Mouse (Mus musculus) brain, embryonic 18.5 days (tissue): Measurements from ENCODE around the gene Fdxr.

Source experiments
- DNase-seq: peaks from one replicate; pipeline ENCODE4 v3.0.0-alpha.2; 2012; ENCODE audit warnings: low read depth, low spot score

The Fdxr gene

GRCm38 (mm10) chr11:115276780-115277603, at the start of gene Fdxr:
Gene Fdxr, minus strand, starts transcription at chr11:115277050.
- DNase-seq, result peak; percentile 100

- no peak for DNase-seq
These were observed 46.5 kb upstream of the Fdxr start for GRCm38 (mm10) chr11:115323354-115323753.

GRCm38 (mm10) chr11:115321906-115322693, 45.2 kb upstream of the Fdxr start, which contains the start of gene Ush1g:
Gene Ush1g, minus strand, starts transcription at chr11:115322041.
- no peak for DNase-seq

DNA sequence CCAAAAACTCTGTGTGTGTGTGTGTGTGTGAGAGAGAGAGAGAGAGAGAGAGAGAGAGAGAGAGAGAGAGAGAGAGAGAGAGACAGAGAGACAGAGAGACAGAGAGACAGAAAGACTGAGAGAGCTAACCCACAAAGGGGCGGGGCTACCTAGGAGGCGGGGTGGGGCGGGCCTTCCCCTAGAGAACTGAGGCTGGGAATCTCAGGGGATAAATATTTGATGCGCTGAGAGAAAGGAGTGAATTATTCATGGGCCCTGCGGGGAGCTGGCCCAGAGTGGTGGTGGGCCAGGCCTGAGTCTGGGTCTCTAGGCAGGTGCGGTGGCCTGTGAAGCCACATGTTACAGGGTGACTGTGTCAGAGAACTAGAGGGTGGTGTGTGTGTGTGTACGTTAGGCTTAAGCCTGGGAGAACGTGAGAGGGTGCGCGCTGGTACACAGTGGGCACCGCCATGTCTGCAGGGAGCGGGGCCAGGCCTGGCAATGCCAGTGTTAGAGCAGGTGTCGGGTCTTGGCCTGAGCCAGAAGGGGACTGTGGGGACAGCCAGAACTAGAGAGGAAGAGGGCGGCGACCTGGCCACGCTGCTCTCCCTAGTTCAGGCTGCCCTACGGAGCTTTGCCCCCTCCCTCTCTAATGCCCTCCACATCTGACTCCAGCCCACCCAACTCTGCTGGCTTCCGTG, 43.0 kb upstream of the Fdxr start:
- no peak for DNase-seq

GRCm38 (mm10) chr11:115318245-115319027, 41.6 kb upstream of the Fdxr start:
- DNase-seq, result no peak

- DNase-seq, result no peak
These were observed 40.4 kb upstream of the Fdxr start for GRCm38 (mm10) chr11:115317204-115317603.

GRCm38 (mm10) chr11:115314249-115314648, 37.4 kb upstream of the Fdxr start:
- DNase-seq, result no peak

DNA sequence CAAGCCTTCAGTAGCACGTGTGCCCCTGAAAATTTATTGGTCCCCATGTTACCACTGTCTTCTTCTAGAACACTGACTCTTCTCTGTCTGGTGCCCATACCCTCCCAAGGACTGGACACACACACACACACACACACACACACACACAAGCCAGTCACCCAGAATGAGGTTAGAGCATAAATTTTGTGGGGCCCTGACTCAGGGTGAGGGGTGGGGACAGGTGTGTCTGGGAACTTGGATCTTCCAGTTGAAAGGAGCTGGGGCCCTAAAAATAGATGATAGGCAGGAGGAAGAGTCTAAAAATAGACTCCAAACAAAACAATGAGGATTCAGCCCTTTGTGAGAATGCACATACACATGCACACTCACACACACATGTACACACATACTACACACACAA, 31.9 kb upstream of the Fdxr start:
- no peak for DNase-seq

DNA sequence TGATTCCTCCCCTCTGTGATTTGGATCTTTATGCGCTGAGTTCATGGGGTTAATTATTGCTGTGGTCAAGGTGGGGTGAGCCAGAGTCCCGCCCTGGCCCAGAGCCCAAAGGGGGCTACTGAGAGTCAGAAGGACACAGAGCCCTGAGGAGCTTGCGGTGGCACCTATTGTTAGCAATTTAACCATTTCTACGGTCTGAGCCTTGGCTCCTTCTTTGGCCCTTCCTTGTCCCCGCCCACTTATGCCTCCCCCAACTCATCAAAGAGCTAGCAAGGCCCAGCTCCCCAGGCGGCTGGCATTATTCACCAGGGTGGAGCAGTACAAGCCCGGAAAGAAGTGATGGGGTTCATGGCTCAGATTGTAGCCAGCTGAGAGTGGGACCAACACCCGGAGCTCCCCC, 30.0 kb upstream of the Fdxr start, which contains the start of gene Otop2:
TSS of gene Otop2 (plus strand) at position 301 of the 400 bp plus-strand sequence.
- DNase-seq, result no peak

DNA sequence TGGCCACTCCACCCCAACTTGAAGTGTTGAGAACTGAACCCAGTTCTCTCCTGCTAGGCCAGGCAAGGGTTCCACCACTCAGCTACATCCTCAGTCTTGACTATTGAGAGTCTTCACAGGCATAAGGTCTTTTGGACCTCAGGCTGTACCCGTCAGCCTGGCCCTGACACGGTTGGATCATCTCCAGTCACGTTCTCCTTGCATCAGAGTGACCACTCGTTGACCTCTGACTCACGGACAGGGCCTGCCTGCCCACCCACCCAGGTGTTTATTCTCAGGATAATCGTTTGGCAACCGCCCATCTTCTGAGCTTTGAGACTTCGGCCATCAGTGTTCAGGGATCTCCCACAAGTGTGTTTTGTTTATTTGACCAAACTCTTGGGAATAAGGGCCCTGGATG, 26.3 kb upstream of the Fdxr start:
- no peak for DNase-seq

DNA sequence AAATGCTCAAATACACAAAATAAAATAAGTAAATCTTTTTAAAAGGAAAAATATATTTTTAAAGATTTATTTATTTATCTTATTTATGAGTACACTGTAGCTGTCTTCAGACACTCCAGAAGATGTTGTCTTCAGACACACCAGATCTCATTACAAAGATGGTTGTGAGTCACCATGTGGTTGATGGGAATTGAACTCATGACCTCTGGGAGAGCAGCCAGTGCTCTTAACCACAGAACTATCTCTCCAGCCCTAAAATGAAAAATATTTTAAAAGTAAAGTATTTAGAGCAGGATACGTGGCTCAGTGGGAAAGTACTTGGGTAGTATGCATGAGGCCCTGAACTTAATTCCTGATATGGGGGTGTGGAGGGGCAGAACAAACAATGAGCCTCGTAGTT, 24.5 kb upstream of the Fdxr start:
- DNase-seq, result no peak

DNA sequence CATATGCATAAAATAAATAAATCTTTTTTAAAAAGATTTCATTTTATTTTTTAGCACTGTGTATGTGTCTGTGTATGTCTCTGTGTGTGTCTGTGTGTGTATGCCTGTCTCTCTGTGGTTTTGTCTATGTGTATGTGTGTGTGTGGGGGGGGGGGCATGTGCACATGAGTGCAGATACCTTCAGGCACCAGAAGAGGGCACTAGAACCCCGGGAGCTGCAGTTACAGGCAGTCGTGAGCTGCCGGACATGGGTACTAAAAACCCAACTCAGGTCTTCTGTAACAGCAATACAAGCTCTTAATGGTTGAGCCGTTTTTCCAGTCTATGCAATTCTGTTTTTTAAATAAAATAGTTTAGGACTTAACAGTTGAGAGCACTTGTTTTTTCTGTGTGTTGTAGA, 23.9 kb upstream of the Fdxr start:
- DNase-seq, result no peak

DNA sequence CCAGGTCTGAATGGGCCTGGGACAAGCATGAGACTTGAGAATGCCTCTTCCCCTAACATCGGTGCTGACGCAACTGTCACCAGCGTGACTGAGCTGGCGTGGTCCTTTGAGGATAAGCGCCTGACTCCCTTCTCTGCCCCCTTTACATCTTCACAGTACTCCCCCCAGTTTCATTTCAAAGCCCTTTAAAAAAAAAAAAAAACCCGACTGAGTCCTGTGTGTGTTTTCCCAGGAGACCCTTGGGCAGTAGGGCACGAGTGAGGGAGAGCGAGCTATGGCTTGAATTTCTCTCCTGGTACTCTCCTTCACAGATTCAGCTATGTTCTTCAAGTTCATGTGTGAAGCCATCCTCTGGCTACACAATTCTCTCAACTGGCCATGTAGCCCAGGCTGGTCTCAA, 21.3 kb upstream of the Fdxr start:
- DNase-seq, result no peak

DNA sequence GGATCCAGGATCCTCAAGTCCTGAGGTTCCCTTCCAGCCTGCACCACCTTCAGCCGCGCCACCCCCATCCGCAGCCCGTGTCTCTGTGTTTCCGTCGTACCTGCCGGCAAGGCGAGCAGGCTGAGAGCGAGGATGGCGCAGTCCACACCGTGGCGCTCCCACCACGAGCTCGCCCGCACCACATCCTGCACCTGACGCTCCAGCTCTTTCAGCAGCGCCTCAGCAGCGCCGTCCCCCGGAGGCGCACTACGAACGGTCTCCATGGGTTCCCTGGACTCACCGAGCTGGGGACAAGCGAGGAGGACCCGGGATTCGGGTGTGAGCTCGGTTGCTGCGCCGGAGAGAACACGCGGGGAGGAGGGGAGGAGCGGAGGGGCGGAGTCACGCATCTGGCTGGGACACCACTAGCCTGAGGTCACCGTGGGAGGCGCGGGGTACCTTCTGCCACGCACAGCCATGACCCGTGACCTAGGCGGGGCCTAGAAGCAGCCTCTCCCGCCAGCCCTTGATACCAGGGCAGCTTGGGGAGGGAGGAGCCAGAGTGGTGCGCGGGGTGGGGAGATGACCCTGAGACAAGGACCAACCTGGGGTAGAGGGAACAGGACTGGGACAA, 20.5 kb upstream of the Fdxr start, which contains the start of gene Fads6:
TSS of gene Fads6 (minus strand) at position 450 of the 613 bp plus-strand sequence.
- DNase-seq, result no peak

DNA sequence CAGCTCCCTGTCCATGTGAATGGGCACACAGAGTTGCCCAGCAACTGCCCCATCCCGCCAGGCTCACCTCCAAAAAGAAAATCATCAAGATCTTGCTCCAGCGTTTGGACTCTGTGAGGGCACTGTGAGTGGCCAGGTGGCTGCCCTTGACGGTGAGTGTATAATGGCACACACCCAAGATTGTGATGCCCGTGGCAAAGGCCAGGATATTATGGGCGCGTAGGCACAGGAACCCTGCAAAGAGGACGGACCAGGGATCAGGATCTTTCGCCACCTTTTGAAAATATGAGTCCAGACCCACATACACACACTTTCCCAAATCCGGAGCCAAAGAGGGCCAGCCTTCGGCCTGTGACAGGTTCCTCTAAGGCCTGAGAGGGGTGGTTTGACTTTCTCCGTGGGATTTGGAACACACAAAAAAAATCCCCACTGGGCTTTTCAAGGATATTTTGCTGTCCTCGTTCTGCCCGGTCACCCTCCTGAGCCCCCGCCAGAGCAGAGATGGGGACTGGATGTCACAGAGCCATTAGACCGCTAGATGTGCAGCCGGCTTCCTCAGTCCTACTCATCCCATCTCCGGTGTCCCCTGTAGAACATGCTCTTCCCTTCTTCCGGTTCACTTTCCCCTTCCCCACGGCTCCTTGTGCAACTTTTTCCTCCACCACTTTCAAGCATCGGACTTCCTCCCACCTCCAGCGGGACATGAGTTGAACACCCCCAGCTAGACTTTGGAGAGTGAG, 19.8 kb upstream of the Fdxr start:
- no peak for DNase-seq

- no peak for DNase-seq
These were observed 19.1 kb upstream of the Fdxr start for GRCm38 (mm10) chr11:115295939-115296338.

GRCm38 (mm10) chr11:115292631-115293375, 16.0 kb upstream of the Fdxr start:
- no peak for DNase-seq

GRCm38 (mm10) chr11:115291503-115291902, 14.7 kb upstream of the Fdxr start:
- DNase-seq, result no peak

- DNase-seq, result no peak
These were observed 14.1 kb upstream of the Fdxr start for GRCm38 (mm10) chr11:115290919-115291318.
